Mouse (Mus musculus) heart, postnatal 36 days (tissue): ENCODE data around the gene Klf13. TPM values are rescaled to one million over a fixed set of nuclear protein-coding genes. Genes with fewer than 3 reads are reported as not detected.

Experiments
- DNase-seq, 2 experiments: peaks; one replicate each; pipeline ENCODE4 v3.0.0; 2021 to 2022
- intact Hi-C: fragments of 180-260 bp; cut with DNase I; formaldehyde crosslinking; loops from one replicate; pipeline ENCODE4 v1.15.1; 2025
- total RNA-seq, 2 experiments: library from RNA; stranded (reverse); gene quantifications; 2 replicates each; pipeline ENCODE4 v1.2.3; 2021

Gene Klf13
- total RNA-seq = 10 to 100 TPM; 49.2 to 58.7 TPM

DNA sequence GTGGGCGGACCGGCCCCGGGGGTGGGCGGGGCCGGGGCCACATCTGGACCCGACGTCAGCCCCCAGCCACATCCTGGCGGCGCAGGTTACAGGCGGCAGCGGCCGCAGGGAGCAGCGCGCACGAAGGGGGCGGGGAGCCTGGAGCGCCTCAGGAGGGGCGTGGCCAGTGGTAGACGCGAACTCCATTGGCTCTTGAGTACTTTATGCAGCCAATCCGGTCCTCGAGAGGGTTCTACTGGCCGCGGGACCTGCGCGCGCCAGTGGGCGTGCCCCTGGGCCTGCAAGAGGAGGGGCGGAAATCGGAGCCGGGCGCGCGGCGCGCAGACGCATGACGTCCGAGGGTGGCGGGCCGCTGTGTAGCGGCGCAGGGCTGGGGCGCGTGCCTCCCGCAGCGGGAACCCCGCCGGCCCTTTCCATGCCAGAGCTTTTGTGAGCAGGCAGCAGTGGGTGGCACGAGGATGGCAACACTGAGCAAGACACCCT, at the start of gene Klf13:
Klf13 (minus strand) TSS at position 2 of the 483 bp plus-strand sequence.
- intact Hi-C loops = loop anchor here (5.0 kb wide), 2 partner anchors 123 to 348 kb away; partner anchors contain the start of gene Mtmr10
- DNase-seq = peak; percentile 96

DNA sequence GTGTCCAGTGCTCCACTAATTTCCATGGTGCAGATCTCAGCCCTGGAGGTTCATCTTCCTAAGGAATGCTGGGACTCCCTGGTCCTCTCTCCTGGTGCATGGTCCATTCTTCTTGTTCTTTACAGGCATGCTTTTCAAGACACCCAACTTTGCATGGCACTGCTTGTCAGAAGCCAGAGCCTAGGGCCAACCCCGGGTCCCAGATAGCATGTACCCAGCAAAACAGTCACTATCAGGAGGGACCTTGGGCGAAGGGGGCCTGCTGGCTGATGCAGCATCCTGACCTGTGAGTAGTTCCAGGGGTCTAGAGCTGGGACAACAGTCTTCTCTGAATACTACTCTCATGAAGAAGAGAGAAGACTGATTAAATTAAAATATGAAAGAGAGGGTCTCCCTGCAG, 49.7 kb upstream of the Klf13 start:
- no peak for DNase-seq

DNA sequence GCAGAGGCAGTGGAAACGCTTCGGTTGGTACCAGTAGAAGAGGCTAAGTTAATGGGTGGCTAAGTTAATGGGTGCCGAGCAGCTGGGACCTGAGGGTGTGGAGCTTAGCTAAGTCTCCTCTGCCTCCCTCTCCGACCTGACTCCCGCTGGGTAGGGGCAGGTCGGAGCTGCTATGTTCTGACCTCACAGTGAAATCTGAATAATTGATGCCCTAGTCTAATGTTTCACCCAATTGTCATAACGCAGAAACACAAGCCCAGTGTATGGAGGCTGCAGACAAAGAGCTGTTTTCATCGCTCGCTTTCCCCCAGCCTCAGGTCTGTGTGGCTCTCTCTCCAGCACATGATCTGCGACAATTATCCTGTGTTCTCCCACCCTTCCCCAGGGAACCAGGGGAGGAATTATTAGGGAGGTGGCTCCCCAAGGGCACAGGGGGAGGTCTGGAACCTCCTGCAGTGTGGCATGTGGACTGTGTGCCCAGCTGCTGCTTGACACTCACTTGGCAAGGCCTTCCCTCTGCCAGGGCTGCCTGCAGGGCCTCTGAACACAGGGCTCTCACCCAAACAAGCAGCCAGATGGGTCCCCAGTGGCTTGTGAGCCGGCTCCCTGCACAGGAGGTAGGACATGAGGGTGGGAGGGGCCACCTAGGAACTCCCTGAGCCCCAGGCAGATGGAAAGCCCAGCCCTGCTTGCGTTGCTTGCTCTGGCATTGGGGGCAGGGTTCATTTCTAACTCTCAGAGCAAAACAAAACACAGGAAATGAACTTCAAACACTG, 47.9 kb upstream of the Klf13 start:
- no peak for DNase-seq
- intact Hi-C loops = no loop called here

More for the DNA sequence above, 49.7 kb upstream of the Klf13 start:
- intact Hi-C loops = no loop called here

DNA sequence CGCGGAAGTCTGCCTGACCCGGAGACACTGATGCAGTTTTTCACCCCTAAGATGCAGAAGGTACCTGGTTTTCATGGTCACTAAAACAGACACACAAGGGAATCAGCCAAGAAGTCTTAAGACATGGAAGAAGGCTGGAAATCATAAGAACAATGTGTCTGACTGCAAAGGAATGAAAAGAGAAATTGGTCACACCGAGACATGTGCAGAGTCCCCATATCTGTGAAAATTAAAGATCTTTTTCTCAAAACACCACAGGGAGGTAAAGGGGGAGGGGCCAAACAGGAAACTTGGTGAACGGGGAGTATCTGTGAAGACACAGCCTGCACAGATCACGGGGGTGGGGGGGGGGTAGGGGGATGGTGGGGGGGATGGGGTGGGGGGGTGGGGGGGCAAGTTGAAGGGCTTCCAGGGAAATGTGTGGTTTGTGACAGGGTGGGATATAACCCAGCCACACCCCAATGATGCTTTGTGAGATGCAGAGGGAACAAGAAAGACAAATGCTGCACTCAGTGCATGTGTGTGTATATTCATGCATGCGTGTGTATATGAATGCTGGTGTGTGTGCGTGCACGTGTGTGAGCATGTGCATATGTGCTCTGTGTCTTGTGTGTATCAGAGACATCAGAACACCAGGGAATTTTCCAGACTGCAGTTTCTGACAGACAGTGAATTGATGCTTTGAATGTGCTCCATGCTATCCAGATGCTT, 47.1 kb upstream of the Klf13 start:
- intact Hi-C loops = no loop called here
- no peak for DNase-seq

DNA sequence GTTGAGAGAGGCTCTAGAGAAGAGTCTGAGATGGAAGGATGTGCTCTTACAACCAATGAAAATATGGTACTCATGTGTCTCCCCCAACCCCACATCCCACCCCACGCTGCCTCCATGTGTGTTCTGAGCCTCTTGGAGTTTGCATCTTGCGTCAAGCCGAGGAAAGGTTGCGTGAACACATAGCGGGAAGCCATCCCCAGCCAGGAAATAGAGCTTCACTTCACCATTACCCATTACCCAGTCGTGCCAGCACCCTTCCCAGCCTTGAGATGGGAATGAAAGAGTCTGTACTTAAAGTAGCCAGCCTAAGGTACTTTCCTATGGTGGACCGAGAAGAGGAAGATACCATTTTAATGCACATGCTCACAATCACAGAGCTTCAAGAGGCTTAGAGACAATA, 46.6 kb upstream of the Klf13 start:
- DNase-seq = no peak
- intact Hi-C loops = no loop called here

DNA sequence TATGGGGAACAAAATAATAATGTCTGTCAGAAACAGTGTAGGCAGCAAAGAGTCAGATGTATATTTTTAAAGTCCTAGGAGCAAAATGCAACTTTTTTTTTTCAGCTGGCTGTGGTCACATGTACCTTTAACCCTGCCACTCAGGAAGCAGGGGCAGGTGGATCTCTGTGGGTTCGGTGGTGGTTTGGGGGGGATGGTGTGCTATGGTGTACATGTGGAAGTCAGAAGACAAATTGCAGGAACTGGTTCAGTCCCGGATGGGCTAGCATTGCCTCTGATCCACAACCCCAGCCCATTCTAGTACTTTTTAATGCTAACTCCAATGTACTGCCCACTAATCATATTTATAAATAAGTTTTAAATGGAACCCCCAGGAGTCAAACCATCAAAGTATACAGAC, 45.6 kb upstream of the Klf13 start:
- intact Hi-C loops = no loop called here

DNA sequence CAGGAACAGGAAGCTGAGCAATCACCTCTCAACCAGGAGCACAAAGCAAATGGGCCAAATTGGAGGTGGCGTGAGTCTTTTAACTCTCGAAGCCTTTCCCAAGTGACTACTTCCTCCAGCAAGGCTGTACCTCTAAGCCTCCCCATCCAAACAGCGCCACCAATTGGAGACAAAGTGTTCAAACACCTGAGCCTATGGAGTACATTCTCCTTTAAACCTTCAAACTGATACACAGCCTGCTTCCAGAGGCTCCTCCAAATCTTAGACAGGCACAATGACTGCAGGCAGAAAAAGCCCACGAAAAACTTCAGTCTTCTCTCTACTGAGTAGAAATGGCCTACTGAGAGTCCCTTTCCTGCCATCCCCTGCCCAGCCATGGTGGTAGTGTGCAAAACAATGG, 38.9 kb upstream of the Klf13 start:
- intact Hi-C loops = no loop called here

More for the DNA sequence above, 45.6 kb upstream of the Klf13 start:
- DNase-seq = no peak

DNA sequence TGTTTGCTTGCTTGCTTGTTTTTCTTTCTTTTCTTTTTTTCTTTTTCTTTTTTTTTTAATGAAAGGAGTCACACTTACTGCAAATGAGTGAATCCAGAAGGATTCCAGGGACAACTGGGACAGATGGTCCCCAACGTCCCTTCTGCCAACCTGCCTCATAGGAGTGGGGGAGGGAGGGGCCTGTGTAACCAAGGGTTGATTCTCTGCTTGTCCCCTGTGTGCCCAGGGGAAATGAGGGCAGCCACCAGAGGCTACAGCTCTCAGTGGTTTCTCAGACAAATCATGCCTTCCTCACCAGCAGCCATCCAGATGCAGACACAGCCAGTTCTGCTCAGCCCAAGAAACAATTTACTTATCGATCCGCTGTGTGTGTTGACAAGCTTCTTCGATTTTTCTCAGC, 32.3 kb upstream of the Klf13 start:
- intact Hi-C loops = no loop called here

More for the DNA sequence above, 38.9 kb upstream of the Klf13 start:
- DNase-seq = no peak

DNA sequence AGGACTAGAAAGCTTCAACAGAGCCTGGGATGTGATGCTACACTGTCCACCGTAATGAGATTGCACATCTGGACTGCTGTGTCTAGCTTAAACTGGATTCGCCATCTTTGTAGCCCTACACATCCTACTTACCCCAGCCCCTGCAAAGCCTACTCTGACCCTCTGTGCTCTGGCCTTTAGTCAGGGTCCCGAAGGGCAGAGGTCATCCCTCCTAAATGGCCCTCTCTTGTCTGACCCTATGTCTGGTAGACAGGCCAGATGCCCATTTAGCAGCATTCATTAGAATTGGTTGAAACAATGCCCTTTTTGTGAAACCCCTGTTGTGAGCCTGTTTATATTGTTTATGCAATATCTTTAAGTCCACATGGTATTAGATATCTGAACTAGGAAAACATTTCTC, 31.2 kb upstream of the Klf13 start:
- DNase-seq = no peak
- intact Hi-C loops = loop anchor here (5.0 kb wide), 1 partner anchor 52 kb away; no protein-coding TSS in a partner anchor

More for the DNA sequence above, 32.3 kb upstream of the Klf13 start:
- no peak for DNase-seq

DNA sequence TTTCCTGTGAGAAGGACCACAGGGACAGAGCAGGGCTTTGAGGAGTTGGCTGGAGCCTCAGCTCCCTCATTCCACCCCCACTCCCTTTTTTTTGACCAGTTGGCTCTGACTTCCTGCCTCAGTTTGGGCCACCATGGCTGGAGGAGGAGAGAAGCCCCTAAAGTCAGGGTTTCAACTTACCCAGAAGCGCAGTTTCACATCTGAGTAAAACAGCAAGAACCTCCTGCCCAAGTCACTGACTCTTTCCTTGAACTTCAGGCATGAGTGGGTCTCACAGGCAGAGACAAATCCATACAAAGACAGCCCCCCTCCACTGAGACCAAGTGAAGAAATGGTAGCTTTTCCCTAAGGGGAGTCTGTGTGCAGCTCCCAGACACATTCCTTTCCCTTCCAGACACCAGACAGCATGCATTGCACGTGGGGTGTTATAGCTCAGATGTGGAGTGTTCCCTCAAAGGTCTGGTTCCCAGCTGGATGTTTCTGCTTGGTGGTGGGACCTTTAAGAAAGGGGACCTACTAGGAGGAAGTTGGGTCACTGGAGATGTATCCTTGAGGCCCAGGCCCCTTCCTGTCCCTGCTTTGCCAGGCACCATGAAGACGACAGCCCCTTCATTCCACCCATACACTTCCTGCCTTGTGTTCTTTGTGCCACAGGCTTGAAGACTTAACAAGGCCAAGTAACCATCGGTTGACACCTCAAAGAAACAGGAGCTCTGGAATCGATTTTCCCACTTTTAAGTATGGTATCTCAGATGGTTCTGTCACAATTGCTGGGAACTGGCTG, 27.1 kb upstream of the Klf13 start:
- intact Hi-C loops = loop anchor here (5.0 kb wide), 1 partner anchor 56 kb away; no protein-coding TSS in a partner anchor
- DNase-seq = no peak

DNA sequence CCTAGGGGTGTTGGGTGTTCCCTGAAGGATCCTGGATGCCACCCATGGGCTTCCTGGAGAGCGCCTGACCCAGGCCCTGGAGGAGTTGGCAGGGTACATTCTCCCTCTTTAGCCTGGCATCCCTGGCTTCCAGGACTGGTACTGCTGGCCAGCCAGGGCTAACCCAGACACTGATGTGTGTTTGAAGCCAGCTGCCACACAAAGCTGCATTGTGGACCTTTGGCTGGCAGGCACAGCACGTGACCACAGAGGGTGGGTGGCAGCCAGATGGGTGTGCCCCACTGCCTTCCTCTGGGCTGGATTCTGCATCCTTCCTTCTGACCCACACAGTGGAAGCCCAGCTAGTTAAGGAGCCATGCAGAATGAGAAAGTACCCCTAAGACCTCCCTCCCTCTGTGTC, 26.4 kb upstream of the Klf13 start:
- DNase-seq = peak; percentile 55 to 61
- intact Hi-C loops = loop anchor here (5.0 kb wide), 1 partner anchor 57 kb away; no protein-coding TSS in a partner anchor

DNA sequence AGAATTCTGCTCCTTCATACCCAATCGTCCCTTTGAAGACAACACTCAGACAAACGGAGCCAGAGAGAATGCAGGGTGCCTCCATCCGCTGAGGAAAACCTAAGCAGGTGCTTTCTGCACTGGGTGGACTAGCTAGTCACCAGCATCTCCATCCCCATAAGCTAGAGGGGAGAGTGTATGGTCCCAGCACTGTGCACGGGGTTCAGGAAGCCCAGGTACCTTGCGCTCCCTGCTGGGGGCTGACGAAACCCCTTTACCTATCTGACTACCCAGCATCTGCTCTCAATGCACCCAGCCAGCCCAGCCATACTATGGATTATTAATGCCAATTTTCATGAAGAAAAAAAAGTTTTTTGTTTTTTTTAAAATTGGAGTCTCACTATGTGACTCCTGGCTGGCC, 25.4 kb upstream of the Klf13 start:
- intact Hi-C loops = no loop called here
- no peak for DNase-seq

DNA sequence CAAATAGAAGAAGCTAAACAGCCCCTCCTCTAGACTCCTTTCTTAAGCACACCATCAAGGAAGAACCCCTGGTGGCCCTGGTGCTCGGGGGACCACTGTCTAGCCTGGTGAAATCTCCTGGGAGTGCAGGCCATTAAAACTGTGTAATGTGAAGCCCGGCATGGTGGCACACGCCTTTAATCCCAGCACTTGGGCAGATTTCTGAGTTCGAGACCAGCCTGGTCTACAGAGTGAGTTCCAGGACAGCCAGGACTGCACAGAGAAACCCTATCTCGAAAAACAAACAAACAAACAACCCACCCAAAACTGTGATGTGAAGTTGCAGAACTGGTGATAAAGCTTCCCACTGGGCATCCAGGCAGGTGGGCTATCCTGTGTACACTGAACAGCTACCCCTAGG, 24.9 kb upstream of the Klf13 start:
- intact Hi-C loops = no loop called here

DNA sequence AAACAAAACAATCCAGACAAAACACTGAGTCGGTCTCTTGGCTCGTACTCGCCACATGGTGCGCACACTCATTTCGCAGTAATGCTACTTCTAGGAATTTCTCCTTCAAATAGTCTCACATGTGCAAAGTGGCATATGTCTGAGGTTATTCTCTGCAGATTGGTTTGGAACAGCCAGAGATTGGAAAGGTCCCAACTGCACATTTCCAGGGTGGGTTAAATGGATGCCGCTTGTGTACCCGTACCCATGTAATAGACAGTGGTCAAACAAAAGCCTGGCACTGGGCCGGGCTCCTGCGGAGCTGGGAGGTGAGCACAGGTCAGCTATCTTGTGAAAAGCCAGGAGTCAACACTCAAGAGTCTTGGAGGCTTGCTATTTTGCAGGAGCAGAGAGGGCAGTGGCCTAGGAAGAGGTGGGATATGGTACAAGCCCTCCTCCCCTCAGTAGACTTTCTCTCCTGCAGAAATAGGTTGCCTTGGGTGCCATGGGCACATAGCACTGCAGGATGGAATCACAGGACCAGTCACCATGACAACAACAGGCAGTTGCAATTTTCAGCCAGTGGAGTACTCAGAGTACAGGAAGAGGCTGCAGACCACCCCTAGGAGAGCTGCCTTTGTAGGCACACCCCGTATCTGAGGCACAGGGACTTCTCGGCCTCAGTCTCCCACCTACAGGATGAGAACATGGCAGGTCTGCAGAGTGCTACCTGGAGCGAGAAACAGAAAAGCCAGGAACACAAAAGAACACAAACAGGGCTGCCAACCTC, 19.3 kb upstream of the Klf13 start:
- DNase-seq = no peak
- intact Hi-C loops = no loop called here

More for the DNA sequence above, 24.9 kb upstream of the Klf13 start:
- no peak for DNase-seq

DNA sequence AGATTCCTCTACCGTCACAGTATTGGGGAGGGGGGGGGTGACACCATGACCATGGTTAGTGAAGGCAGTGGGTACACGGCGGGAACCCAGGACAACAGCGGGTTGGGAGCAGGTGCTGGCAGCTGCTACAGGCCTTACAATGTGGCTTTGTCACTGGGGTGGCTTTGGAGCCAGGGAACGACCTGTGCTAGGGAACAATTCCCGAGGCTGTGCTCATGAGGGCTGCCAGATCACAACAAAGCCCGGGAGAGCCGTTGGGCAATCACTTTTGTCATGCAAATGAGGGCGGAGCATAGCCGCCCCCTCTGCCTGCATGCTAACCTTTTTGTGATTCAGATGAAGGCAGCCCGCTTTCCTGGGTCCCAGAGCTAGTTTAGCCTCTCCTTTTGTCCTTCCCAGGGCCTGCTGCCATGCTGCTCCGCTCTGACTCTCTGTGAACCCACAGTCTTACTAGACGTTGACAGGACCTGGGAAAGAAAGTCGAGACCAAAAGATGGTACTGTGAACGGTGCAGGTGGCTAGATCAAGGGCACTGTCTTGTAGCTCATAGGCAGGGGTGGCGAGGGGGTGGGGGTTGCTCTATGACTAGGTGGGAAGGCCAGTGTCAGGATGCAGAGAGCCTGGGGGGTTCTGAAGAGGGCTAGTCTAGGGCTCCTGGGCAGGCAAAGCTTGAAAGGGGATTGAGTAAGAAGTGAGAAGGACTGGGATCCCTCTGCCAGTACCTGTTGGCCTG, 18.4 kb upstream of the Klf13 start:
- DNase-seq = no peak
- intact Hi-C loops = no loop called here

DNA sequence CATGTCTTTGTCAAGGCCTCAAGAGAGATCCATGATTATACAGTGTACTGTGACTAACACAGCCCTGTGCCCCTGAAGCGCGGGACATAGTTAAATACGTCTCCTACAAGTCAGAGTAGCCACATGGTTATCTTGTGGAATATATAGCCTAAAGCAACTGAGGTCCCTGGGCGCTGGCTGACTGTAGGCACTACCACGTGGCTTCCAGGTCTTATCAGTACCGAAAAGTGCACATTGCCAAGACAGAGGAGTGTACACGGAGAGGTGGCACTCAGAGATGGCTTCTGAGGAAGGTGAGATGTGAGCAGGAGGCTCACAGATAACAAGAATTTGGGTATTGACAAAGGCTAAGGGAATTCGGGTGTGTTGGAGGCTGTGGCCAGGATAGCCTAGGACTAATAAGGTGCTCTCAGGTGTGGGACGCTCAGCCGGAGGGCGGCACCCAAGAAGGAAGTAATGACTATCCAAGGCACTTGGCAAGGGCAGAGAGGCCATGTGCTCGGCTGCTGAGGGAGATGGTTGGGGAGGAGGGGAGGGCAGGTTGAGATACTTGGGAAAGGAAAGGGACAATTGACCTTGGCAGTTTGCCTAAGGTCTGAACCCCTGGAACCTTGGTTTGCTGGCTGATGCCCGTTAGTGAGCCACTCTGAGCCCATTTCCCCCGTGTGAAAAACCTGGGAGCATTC, 17.6 kb upstream of the Klf13 start:
- no peak for DNase-seq
- intact Hi-C loops = no loop called here

DNA sequence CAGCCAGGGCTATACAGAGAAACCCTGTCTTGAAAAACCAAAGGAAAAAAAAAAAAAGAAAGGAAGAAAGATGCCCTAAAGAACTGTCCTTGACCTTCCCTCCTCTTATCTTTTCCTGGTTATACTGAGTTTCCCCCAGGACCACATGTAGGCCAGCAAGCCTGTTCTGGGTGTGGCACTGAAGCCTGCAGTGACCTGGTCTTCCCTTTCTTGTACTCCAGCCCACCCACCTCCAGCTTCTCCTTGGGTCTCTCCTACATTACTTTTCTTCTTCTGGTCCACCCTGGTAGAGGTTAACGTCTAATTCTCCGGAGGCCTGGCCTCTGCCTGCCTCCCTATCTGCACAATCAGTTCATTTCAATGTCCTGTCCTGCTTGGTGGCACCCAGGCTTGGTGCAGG, 16.7 kb upstream of the Klf13 start:
- intact Hi-C loops = no loop called here
- no peak for DNase-seq

DNA sequence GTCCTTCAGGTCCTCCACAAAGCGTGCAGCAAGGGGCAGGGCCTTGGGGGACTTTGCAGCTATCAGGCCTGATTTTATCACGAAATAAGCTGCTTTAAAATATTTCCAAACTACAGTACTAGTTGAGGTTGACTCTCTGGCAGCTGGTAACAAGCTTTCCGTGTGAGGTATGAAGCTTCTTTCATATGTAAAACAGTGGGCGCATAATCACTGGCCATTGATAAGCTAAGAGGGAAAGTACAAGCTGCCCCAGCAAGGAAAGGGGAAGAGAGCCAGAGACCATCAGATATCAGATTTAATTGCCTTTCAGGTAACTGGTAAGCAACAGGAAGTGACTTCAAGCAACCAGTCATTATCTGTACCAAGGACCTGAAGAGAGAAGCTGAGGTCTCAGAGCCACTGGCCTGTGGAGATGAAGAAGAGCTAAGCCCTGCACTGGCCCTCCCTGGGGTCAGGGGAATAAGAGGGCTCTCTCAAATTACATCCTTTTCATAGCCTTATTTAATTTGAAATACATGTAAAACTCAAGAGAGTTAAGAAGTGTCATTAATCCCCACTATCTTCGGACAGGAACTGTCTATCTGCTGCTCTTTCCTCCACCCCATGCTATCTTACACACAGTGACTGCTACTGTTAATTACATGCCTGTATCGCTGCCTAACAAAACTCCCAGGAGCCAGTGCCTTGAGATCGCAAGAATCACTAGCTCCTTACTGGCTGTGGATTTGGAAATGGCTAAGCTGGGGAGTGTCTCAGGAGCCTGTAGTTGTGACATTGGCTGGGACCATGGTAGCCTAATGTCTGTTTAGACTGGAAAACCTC, 13.6 kb upstream of the Klf13 start:
- no peak for DNase-seq
- intact Hi-C loops = no loop called here
